Mouse (Mus musculus): Measurements from ENCODE around the gene Rhox3a2.
"Not testable (repeated sequence)": the region's sequence is repeated elsewhere in the genome, so short reads cannot be mapped to it uniquely, and the experiment has no call there.

Gene Rhox3a2

GRCm38 (mm10) chrX:37379728-37380127 is at the start of gene Rhox3a2:
Rhox3a2 (plus strand) TSS chrX:37380028.
- not testable (repeated sequence) for DNase-seq (ENCODE audit: low spot score in 2 of 2)

- DNase-seq (ENCODE audit: low spot score in 2 of 2) = not testable (repeated sequence)
Measured at GRCm38 (mm10) chrX:37390548-37390947, 10.7 kb downstream of the Rhox3a2 start, which contains the start of gene Rhox4a2. Rhox4a2 (plus strand) TSS chrX:37390848.

- not testable (repeated sequence) for DNase-seq (ENCODE audit: low spot score in 2 of 2)
Measured at GRCm38 (mm10) chrX:37411767-37412166, 31.9 kb downstream of the Rhox3a2 start, which contains the start of gene Rhox2b. Rhox2b (plus strand) TSS chrX:37412067.

GRCm38 (mm10) chrX:37432194-37432593 is 52.4 kb downstream of the Rhox3a2 start, which contains the start of gene Rhox4b:
Rhox4b (plus strand) TSS chrX:37432494.
- not testable (repeated sequence) for DNase-seq (ENCODE audit: low spot score in 2 of 2)
